Mouse (Mus musculus): ENCODE measurements around the gene Txndc5. TPM values are rescaled to one million over a fixed set of nuclear protein-coding genes. Genes with fewer than 3 reads are reported as not detected.

Gene Txndc5
- 225 and 237 TPM in 2 replicates for polyA plus RNA-seq (2015; fragmentation: Nextera tagmentation; extraction: Ambion mirVana)

DNA sequence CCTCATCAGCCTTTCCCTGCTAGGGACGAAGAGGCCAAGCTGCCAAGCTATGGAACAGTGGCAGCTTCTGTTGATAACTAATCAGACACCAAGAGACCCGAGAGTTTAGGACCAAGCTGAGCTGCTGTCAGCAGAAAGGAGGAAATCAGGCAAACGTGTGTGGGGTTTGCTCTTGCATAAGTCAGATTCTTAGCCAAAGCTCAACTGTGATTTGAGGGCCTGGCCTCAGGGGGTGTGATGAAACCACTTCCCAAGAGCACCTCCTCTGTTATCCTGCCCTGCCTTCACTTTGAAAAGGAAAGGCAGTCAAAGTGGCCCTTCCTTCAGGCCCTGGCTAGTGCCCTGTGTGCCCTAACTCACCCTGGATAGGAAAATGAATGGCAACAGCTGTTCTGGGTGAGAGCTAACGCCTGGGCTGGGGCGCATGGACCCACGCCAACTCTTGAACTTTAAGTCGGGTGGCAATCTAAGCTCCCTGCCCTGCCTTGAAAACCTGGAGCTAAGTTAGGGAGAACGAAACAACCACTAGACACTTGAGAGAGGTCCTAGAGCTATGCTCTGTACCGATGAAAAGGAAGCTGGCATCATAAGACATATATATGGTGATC, at the start of gene Txndc5:
Gene Txndc5, minus strand, starts transcription at position 138 of the 608 bp plus-strand sequence.
- no peak for ATAC-seq (ENCODE audit: insufficient number of reproducible peaks, insufficient read depth, low FRiP score, low TSS enrichment, low read depth)
- 52% methylated on average over 9 of the region's 9 CpGs for WGBS

DNA sequence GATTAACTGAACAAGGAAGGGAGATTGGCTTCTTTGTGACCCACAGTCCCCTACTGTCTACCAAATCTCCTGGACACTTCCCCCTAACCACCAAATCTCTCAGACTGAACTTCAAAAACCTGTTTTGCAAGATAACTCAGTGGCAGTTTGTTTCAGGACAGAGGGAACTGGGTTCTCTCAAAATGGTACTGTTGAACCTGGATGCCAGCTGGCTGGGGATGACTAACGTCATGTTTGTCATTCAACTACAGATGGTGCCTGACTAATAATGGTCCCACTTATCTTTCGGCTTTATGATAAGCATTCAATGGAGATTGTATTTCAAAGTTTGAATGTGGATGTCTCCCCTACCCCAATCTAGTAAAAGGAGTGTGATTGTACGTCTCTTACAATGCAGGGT, 46.0 kb upstream of the Txndc5 start:
- Histone ChIP-seq H3K4me1 (no peaks in the 10 kb centered on the region), H3K27me3 (no peaks in the 10 kb centered on the region), H3K4me2 (no peak overlapping the region), H3K9me3 (no peaks in the 10 kb centered on the region), H3K36me3 (no peaks in the 10 kb centered on the region), H3K9ac (no peak overlapping the region), H3K27ac (no peak overlapping the region), H3K4me3 (no peak overlapping the region)
- no peak for ATAC-seq (ENCODE audit: insufficient number of reproducible peaks, insufficient read depth, low FRiP score, low TSS enrichment, low read depth)
- WGBS, result 72% methylated on average over 3 of the region's 3 CpGs

More for the DNA sequence above, at the start of gene Txndc5:
- peak within 1 kb of the TSS; percentile 74 for H3K4me2 ChIP-seq
- peak within 1 kb of the TSS; percentile 92 for H3K27ac ChIP-seq
- peaks cover 36% of the 10 kb centered on the region for H3K4me1 ChIP-seq
- H3K9me3 ChIP-seq, result no peaks in the 10 kb centered on the region
- H3K27me3 ChIP-seq, result peaks cover 4% of the 10 kb centered on the region; the same call in 1 of the 2 replicates
- H3K36me3 ChIP-seq, result no peaks in the 10 kb centered on the region
- H3K9ac ChIP-seq, result peak within 1 kb of the TSS; percentile 90
- H3K4me3 ChIP-seq, result peak within 1 kb of the TSS; percentile 89

DNA sequence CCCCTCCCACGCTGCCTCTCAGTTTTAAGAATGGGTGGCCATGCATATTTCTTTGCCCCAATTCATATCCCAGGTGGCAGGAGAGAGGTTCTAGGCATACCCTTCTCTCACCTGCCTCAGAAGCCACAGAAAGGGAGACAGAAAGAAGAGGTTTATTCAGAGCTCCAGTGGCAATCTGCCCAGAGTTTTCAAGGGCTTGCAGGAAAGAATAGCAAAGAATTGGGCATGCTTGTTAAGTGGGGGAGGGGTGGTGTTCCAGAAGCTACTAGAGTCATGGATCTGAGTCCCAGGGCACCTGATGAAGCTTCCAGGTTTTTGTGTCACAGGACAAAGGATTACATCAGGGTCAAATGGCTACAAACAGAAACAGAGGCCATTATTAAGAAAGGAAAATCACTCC, 44.7 kb upstream of the Txndc5 start:
- no peaks in the 10 kb centered on the region for H3K27me3 ChIP-seq
- WGBS, result 96% methylated on average over 1 of the region's 1 CpGs
- no peak overlapping the region for H3K4me3 ChIP-seq
- no peak overlapping the region for H3K27ac ChIP-seq
- no peaks in the 10 kb centered on the region for H3K36me3 ChIP-seq
- no peaks in the 10 kb centered on the region for H3K4me1 ChIP-seq
- H3K9ac ChIP-seq, result no peak overlapping the region
- no peak overlapping the region for H3K4me2 ChIP-seq
- H3K9me3 ChIP-seq, result no peaks in the 10 kb centered on the region
- no peak for ATAC-seq (ENCODE audit: insufficient number of reproducible peaks, insufficient read depth, low FRiP score, low TSS enrichment, low read depth)

DNA sequence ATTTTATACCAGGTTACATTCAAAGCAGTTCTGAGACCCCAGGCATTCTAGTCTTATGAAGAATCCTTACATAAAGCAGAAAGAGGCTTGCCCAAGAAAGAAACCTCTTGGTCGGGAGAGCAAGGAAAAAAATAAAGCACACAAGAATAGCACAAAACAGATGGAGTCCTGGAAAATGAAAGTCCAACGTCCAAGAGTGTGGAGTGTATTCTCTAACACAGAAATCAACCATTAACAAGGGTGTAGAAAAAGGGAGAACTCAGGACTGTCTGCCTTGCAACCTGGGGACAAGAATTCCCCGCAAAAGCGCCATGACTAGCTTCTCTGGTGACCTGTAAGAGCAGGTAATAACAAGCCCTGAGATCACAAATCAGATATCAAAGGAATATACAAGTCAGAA, 36.6 kb upstream of the Txndc5 start:
- Histone ChIP-seq H3K9ac (no peak overlapping the region), H3K9me3 (peaks cover 6% of the 10 kb centered on the region; the same call in 1 of the 2 replicates), H3K27me3 (no peaks in the 10 kb centered on the region), H3K4me1 (no peaks in the 10 kb centered on the region), H3K36me3 (no peaks in the 10 kb centered on the region), H3K27ac (no peak overlapping the region), H3K4me2 (no peak overlapping the region), H3K4me3 (no peak overlapping the region)
- WGBS, result 74% methylated on average over 4 of the region's 4 CpGs
- ATAC-seq (ENCODE audit: insufficient number of reproducible peaks, insufficient read depth, low FRiP score, low TSS enrichment, low read depth), result no peak

DNA sequence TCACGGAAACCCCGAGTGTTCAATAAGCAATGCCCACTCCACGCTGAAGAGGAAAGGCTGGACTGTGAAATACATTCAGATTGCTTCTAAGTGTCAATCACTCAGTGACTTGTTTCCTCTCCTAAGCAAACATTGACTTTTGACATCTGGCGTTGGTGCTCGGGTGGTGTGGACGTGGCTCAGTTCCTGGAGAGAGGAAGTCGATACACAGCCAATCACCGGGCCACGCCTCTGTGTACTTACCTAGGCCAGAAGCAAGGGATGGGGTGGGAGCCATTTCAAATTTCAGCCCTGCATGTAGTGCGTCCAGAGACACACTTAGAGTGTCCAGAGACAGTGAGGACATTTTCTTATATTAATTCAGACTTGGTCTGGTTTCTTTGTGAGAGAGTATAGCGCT, 26.0 kb upstream of the Txndc5 start:
- Histone ChIP-seq H3K9me3 (no peaks in the 10 kb centered on the region), H3K27ac (no peak overlapping the region), H3K27me3 (no peaks in the 10 kb centered on the region), H3K4me2 (no peak overlapping the region), H3K4me3 (no peak overlapping the region), H3K4me1 (no peaks in the 10 kb centered on the region), H3K9ac (no peak overlapping the region), H3K36me3 (no peaks in the 10 kb centered on the region)
- 71% methylated on average over 11 of the region's 11 CpGs for WGBS
- ATAC-seq (ENCODE audit: insufficient number of reproducible peaks, insufficient read depth, low FRiP score, low TSS enrichment, low read depth), result no peak

DNA sequence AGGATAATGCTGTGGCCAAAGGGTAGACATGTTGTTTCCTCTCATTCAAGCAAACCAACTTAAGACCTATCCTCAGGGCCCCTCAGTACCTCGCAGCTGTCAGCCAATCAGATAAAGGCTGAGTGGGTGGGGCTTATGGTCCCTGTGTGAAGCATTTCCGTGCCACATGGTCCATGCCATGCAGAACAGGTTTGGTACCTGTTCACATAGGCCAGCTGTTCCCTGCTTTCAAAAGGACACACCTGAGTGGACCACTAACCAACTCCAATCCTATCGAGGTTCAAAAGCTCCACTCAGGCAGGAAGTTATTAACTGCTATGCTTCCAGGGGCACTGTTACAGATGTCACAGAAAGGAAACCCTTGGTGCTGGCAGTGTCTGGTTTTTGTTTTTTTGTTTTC, 25.6 kb upstream of the Txndc5 start:
- Histone ChIP-seq H3K4me3 (no peak overlapping the region), H3K9ac (no peak overlapping the region), H3K36me3 (no peaks in the 10 kb centered on the region), H3K27me3 (no peaks in the 10 kb centered on the region), H3K27ac (no peak overlapping the region), H3K9me3 (no peaks in the 10 kb centered on the region), H3K4me2 (no peak overlapping the region), H3K4me1 (no peaks in the 10 kb centered on the region)
- WGBS, result 60% methylated on average over 3 of the region's 3 CpGs
- no peak for ATAC-seq (ENCODE audit: insufficient number of reproducible peaks, insufficient read depth, low FRiP score, low TSS enrichment, low read depth)

DNA sequence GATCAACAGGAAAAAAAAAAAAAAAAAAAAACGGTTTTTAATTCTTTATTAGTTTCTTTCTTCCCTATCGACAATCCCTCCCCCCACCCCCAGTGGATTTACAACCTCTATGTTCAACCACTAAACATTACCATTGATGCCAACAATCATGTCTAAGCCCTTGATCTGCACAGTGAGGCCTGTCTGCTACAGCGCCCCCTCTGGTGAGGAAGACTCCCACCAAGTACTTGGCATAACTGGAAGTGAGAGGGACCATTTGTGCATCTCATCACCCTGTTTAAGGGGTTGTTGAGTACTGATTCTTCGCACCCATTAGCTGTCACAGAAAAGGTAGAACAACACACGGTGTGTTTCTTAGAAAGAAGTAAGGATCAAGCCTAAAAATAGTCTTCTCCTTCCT, 20.1 kb upstream of the Txndc5 start:
- H3K9me3 ChIP-seq, result no peaks in the 10 kb centered on the region
- no peaks in the 10 kb centered on the region for H3K36me3 ChIP-seq
- ATAC-seq (ENCODE audit: insufficient number of reproducible peaks, insufficient read depth, low FRiP score, low TSS enrichment, low read depth), result no peak
- H3K4me2 ChIP-seq, result no peak overlapping the region
- WGBS, result 80% methylated on average over 5 of the region's 5 CpGs
- H3K4me1 ChIP-seq, result no peaks in the 10 kb centered on the region
- H3K27me3 ChIP-seq, result no peaks in the 10 kb centered on the region
- H3K4me3 ChIP-seq, result no peak overlapping the region
- no peak overlapping the region for H3K27ac ChIP-seq
- no peak overlapping the region for H3K9ac ChIP-seq

DNA sequence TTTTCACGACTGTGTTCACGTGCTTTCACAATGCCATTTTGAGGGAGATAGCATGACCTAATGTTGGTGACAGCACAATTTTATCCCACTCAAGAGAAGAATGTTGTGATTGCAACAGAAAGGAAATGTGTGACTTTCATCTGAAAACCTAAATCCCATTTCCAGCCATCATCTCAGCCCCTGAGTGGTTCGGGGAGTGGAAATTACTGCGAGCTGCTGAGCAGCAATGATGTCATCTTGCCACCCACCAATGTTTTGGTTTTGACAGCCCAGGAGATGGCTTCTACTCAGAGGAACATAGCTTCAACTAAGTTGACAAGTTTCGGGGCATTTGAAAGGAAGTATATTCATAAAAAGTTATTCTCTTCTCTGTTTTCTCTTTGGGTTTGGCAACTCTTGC, 19.1 kb upstream of the Txndc5 start:
- Histone ChIP-seq H3K36me3 (no peaks in the 10 kb centered on the region), H3K4me2 (no peak overlapping the region), H3K4me3 (no peak overlapping the region), H3K27ac (no peak overlapping the region), H3K9me3 (no peaks in the 10 kb centered on the region), H3K9ac (no peak overlapping the region), H3K27me3 (no peaks in the 10 kb centered on the region), H3K4me1 (no peaks in the 10 kb centered on the region)
- 85% methylated on average over 5 of the region's 5 CpGs for WGBS
- ATAC-seq (ENCODE audit: insufficient number of reproducible peaks, insufficient read depth, low FRiP score, low TSS enrichment, low read depth), result no peak

DNA sequence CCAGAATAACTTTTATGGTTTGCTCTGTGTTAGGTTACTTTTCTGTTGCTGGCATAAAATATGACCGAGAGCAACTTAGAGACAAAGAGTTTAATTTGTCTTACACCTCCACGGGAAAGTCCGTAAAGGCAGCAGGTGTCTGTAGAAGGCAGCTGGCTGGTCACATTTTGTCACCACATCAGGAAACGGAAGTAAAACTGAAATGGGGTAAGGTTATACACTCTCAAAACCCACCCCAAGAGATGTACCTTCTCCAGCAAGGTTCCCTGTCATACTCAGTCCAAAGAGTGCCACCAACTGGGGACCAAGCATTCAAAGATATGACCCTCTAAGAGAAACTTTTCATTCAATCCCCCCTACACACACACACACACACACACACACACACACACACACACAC, 18.1 kb upstream of the Txndc5 start:
- Histone ChIP-seq H3K4me2 (no peak overlapping the region), H3K4me3 (no peak overlapping the region), H3K9me3 (no peaks in the 10 kb centered on the region), H3K27ac (no peak overlapping the region), H3K9ac (no peak overlapping the region), H3K36me3 (no peaks in the 10 kb centered on the region), H3K27me3 (no peaks in the 10 kb centered on the region), H3K4me1 (no peaks in the 10 kb centered on the region)
- no peak for ATAC-seq (ENCODE audit: insufficient number of reproducible peaks, insufficient read depth, low FRiP score, low TSS enrichment, low read depth)
- WGBS, result 88% methylated on average over 4 of the region's 4 CpGs

DNA sequence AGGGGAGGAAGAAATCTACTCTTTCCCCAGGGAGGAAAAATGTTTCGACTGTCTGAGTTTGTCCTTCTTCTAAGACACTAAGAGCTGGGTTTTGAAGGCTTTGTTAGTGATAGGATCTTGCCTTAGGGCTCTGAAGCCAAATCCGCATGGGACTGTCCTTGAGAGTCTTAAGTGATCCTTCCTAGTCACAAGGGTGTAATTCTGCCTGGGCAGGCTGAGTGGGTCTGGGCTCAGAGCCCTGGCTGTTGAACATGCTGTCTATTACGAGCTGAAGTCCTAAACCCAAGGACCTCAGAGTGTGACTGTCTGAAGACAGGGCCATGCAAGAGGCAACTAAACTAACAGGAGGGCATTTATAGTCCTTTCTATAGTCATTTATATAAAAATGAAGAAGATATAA, 16.8 kb upstream of the Txndc5 start:
- Histone ChIP-seq H3K27me3 (no peaks in the 10 kb centered on the region), H3K27ac (no peak overlapping the region), H3K9ac (no peak overlapping the region), H3K4me1 (no peaks in the 10 kb centered on the region), H3K9me3 (no peaks in the 10 kb centered on the region), H3K4me3 (no peak overlapping the region), H3K36me3 (no peaks in the 10 kb centered on the region), H3K4me2 (no peak overlapping the region)
- 38% methylated on average over 3 of the region's 3 CpGs for WGBS
- ATAC-seq (ENCODE audit: insufficient number of reproducible peaks, insufficient read depth, low FRiP score, low TSS enrichment, low read depth), result no peak

DNA sequence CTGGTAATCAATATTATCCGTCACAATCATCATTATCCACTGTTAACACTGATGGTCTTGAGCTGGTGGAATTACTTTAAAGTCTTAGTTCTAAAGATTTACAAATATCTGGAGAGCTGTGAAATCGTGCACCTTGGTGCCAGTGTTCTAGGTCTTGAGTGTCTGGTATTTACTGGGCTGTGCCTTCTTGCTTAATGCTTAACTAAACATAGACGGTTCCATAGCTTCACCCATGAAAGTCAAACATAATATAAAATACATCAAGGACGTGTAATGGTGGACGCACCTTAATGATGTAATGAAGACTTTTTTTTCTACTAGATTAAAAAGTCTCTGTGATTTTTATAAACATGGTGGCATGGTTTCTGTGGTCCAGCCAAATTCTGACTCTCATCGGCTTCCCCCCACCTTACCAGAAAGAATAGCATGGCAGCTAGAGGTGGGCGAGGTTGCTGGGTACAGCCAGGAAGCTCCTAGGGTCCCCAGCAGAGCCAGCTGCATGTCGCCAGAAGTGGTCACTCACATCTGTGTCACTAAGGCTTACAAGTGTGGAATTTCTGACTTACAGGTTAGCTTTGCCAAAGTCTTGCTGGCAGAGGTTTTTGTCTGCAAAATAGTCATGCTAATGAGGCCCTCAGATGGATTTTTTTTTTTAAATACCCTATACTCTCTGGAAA, 16.3 kb upstream of the Txndc5 start:
- H3K4me1 ChIP-seq, result no peaks in the 10 kb centered on the region
- no peaks in the 10 kb centered on the region for H3K36me3 ChIP-seq
- H3K27ac ChIP-seq, result no peak overlapping the region
- H3K9me3 ChIP-seq, result no peaks in the 10 kb centered on the region
- no peak overlapping the region for H3K4me2 ChIP-seq
- WGBS, result 81% methylated on average over 8 of the region's 8 CpGs
- H3K27me3 ChIP-seq, result no peaks in the 10 kb centered on the region
- ATAC-seq (ENCODE audit: insufficient number of reproducible peaks, insufficient read depth, low FRiP score, low TSS enrichment, low read depth), result no peak
- H3K9ac ChIP-seq, result no peak overlapping the region
- no peak overlapping the region for H3K4me3 ChIP-seq

DNA sequence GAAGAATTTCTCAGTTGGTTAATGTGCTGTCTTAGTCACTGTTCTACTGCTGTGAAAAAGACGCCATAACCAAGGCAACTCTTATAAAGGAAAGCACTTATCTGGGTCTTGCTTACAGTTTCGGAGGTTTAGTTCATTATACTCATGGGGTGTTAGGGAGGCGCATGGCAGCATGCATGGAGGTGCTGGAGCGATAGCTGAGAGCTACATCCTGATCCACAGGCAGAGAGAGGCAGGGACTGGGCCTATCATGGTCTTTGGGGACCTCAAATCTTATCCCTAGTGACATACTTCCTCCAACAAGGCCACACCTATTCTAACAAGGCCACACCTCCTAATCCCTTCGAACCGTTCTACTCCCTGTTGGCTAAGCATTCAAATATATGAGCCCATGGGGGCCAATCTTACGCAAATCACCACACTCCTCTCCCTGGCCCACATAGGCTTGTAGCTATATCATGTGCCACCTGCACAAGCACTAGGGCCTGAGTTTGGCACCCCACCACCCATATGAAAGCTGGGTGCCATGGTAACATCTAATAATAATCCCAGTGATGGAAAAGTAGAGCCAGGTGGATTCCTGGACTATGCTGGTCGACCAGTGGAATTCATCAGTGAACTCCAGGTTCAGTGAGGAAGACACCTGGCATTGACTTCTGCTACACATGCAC, 15.0 kb upstream of the Txndc5 start:
- Histone ChIP-seq H3K9ac (no peak overlapping the region), H3K4me2 (no peak overlapping the region), H3K4me1 (no peaks in the 10 kb centered on the region), H3K27me3 (no peaks in the 10 kb centered on the region), H3K4me3 (no peak overlapping the region), H3K9me3 (no peaks in the 10 kb centered on the region), H3K27ac (no peak overlapping the region), H3K36me3 (no peaks in the 10 kb centered on the region)
- 85% methylated on average over 8 of the region's 8 CpGs for WGBS
- no peak for ATAC-seq (ENCODE audit: insufficient number of reproducible peaks, insufficient read depth, low FRiP score, low TSS enrichment, low read depth)
